Mouse (Mus musculus): ENCODE results near the gene Prkca.

Gene Prkca

DNA sequence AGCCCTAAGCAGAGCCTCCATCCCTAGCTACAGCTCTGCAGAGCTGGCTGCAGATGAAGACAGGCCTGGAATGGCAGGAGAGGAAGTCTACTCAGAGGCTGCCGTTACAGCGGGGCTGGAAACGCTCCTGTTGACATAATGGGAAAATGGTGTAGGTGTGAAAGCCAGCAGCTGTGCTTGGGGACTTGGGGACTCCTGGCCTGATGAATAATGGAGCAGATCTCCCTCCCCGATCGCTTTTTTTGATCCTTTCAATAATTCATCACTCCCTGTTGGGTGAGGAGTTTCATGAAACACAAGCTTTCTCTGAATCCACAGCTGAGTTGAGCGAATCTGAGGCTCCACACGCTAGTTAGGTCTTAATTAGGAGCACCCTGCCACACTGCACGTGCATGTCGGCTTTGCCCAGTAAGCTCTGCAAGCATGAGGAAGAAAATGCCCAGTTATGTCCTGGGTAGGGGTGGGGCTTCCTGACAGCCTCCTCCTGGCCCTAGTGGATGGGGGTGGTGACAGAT is 425.9 kb downstream of the Prkca start:
- DNase-seq: no peak

DNA sequence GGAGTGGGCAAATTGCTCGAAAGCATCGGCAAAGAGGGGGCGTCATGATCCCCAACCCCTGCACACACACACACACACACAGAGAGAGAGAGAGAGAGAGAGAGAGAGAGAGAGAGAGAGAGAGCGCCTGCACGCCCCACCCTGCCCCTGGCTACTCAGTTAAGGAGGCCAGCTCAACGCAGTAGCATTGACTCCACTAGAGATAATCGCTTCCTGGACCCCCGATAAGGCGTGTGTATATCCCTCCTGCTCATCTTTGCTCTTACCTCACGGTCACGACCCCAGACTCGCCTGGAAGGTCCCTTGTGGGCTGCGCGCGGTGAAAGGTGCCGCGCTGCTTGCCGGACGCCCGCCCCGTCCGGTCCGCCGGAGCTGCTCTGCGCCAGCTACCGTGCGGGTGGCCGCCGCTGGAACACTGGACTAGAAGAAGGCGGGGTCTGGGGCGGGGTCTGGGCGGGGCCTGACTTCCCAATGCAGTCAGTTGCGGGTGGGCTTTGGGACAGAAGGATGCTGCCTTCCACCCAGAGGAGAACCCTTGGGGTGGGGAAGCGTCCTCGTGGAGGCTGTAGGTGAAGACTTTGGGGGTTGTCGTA is 429.0 kb downstream of the Prkca start, which contains the start of gene Cacng5:
Cacng5 (minus strand) TSS at position 422 of the 593 bp plus-strand sequence.
- no peak for DNase-seq

DNA sequence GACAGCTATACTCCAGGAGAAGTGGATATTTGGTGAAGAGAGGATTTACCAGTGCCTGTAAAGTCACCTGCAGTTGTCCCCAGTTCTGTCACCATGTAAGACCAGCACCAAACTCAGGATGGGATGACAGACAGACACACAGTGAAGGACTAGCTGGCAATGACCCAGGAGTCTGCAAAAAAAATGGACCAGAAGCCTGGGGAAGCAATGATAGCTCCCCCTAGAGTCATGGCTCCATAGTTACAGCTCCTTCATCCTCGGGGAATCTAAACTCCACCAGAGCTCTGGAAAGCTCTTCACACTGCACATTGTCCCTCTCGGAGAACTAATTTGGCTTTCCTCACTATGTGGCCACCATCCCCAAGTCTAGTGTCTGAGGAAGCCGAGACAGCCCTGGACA is 430.4 kb downstream of the Prkca start:
- DNase-seq: no peak

DNA sequence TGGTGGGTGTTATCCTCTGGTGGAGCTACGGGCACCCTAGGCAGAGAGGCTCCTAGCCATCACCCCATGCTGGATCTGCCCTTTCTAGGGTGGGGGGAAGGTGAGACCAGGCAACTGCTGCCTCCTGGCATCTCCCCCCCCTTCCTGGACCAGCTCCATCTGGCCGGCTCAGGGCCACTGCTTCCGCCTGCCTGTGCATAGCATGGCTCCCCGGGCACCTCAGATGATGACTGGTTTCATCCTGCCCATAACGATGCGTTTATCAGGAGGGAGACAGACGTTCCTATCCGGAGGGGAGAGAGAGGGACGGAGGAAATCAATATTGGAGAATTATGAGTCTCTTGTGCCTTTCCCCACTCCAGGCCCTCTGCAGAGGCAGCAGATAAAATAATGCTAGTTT is 438.4 kb downstream of the Prkca start:
- DNase-seq: no peak

DNA sequence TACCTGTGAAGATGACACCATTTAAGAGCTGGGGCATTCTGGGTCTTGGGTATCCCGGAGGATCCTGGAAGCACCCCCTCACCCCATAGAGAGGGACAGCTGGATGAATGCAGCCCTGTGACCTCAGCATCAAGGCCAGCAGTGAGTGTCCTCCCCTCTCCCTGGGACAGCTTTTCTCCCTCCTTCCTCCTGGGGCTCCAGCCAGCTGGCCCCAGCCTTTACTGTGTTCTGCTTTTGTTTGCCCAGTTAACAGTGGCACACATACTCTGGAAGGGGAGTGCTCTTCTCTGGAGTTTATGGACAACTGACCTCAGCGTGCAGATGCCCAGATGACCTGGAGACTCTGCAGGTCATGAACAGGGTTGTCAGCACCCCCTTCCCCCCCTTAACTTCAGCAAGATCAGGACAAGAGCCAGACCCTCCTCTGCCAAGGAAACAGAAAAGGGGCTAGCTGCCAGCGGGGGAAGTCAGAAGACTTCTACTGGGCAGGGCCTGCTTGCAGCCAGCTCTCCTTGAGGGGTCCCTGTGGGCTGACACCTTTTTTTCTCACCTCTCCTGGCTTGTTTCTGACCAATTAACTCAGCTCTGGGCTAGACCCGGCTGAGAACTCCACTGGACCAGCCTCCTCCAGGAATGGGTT is 439.6 kb downstream of the Prkca start:
- DNase-seq: no peak

DNA sequence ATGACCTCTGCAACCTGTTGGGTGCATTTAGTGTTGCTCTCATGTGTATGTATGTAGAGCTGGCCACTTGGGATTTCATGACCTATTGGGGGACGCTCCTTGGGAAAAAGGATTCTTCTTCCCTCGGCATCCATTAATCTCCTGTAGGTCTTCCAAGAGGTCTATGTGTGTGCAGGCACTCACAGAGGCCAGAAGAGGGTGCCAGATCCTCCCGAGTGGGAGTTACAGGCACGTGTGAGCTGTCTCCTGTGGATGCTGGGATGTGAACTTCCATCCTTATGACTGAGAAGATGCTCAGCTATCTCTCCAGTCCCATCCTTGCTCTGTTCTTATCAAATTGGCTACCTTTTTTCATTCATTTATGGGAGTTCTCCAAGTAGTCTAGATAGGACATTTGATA is 443.3 kb downstream of the Prkca start:
- DNase-seq: no peak

DNA sequence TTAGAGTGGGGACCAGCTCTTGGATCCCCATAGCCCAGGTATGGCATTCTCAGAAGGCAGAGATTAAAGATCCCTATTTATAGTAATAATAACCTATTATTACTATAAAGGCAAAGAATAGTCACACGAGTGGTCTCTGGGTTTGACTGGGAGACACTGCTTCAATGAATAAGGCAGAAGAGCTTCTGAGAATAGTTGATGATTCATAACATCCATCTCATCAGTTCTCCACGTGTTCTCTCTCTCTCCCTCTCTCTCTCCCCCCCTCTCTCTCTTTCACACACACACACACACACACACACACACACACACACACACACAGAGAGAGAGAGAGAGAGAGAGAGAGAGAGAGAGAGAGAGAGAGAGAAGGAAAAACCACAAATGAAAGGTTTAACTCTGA is 445.0 kb downstream of the Prkca start:
- DNase-seq: no peak

DNA sequence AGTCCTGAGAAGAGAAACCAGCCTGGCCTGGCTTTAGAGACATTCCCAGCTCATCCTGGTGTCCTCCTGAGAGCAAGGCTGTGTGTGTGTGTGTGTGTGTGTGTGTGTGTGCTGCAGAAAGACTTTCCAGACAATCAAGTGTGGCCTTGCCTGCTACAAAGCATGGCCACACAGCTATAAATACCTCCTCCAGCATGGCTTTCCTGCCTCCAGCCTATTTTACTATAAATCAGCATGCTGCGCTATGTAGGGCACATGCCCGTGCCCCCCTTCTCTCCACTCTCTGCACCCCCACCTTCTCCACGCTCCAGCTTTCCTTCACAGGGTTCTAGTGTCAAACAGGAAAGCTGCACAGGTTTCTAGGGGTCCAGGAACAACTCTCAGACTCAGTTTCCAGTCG is 448.1 kb downstream of the Prkca start:
- no peak for DNase-seq

DNA sequence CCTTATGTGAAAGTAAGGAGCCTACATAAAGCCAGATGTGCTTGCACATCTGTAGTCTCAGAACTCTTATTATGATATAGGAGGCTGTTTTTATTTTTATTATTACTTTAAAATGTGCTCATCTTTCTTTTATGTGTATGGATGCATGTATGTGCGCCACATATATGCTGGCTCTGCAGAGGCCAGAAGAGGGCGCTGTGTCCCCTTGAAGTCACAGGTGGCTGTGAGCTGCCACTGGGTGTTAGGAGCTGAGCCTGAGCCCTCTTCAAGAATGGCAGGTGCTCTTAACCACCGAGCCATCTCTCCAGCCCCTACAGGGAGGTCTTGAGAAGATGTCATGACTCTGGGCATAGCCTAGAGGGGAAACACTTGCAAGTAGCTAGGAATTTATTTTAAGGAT is 452.4 kb downstream of the Prkca start:
- DNase-seq: no peak

DNA sequence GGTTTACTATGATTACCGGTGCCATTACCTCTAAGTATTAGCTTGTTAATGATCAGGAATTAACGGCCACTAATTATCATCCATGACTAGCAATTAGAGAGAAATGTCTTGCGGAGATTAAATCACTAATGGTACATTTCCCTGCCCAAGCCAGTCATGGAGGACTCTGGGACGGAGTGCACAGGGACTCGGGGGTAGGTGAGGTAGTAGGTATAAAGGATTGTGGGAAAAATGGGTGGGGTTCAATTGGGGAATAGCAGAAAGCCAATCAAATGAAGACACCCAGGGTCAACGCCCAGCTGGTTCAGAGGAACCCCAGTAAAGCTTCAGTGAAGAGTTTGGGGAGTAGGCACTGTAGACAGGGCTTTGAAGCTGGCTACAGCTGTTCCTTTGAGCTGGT is 456.4 kb downstream of the Prkca start:
- no peak for DNase-seq

Data from cerebellum, adult 8-10 months (tissue).